Mouse (Mus musculus) ES-Bruce4 (cell line): Measurements from ENCODE around the gene Cdr2l.

Experiments used
- CTCF ChIP-seq: IDR thresholded peaks from one replicate; pipeline ENCODE4 v1.8.1; 2011; ENCODE audit warnings: low read depth, low read length
- POLR2A ChIP-seq: IDR thresholded peaks from one replicate; pipeline ENCODE4 v1.8.1; 2011; ENCODE audit warnings: low read length; ENCODE audit not compliant: insufficient read depth

GRCm38 (mm10) chr11:115376722-115377121, 5.0 kb upstream of the Cdr2l start:
- TF ChIP-seq POLR2A (no peak), CTCF (no peak)
